Mouse (Mus musculus): ENCODE results near the gene Ripply2.

GRCm38 (mm10) chr9:87005435-87005779 lies 9.9 kb upstream of the Ripply2 start:
- TF ChIP-seq CTCF (IDR thresholded peaks at IDR 0.05; ENCODE audit: low read depth) (no peak), EP300 (IDR thresholded peaks at IDR 0.05; ENCODE audit: low read depth) (no peak)

All from liver, embryonic 14.5 days (tissue).